Mouse (Mus musculus): ENCODE data around the gene Tmem176b.
"Not testable (repeated sequence)": the region's sequence is repeated elsewhere in the genome, so short reads cannot be mapped to it uniquely, and the experiment has no call there.

Gene Tmem176b

DNA sequence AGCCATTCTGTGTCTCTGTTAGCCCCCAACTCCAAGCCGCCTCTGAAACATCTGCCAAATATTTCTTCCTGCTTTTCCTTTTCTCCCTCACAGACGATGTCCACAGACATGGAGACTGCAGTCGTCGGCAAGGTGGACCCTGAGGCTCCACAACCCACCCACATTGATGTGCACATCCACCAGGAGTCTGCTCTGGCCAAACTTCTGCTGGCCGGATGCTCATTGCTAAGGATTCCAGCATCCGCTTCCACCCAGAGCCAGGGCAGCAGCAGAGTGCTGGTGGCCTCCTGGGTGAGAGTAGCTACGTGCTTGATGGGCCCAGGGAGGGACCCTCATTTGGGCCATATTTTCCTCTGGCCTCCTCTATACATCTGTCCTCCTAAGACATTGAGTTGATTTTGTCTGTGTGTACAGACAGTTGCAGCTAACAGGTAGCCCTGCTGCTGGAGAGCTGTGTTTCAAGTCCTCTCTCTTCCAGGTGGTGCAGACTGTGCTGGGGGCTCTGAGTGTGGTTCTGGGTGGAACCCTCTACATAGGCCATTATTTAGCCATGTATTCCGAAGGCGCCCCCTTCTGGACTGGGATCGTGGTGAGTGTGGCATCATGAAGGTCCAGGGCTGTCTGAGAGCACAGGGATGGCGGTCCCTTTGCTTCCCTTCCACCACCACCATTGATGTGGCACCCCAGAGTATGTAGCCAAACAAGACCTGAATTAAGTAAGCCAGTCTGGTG, 981 bp upstream of the Tmem176b start:
- DNase-seq, result peak in 1 of 2 experiments; percentile 18

DNA sequence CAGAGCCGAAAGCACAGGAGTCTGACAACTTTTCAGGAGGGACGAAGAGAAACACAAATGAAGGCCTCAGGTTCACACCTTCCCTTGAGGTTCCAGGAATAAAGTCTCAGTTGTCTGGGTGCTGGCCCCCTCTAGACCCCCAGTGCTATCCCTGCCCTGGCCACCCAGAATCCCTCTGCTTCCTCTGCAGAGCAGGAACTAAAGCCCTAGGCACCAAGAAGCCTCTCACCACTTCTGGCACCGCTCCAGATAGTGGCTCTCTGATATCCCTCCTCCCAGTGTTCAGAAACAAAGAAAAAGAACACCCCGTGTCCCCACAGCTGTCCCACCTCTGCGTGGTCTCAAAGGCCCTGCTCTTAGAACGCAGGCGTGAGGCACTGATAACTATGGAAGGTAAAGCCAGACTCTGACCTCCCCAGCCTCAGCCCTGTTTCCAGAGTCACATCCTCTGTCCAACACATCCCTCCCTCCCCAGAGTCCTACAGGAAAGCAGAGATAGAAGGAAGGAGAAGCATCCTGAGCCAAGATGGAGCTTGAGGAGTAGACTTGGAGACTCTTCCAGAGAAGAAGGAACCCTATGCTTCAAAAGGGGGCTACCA, 826 bp downstream of the Tmem176b start, which contains the start of gene Tmem176a:
Tmem176a (plus strand) TSS at position 549 of the 599 bp plus-strand sequence.
- peak; percentile 22 to 41 for DNase-seq

DNA sequence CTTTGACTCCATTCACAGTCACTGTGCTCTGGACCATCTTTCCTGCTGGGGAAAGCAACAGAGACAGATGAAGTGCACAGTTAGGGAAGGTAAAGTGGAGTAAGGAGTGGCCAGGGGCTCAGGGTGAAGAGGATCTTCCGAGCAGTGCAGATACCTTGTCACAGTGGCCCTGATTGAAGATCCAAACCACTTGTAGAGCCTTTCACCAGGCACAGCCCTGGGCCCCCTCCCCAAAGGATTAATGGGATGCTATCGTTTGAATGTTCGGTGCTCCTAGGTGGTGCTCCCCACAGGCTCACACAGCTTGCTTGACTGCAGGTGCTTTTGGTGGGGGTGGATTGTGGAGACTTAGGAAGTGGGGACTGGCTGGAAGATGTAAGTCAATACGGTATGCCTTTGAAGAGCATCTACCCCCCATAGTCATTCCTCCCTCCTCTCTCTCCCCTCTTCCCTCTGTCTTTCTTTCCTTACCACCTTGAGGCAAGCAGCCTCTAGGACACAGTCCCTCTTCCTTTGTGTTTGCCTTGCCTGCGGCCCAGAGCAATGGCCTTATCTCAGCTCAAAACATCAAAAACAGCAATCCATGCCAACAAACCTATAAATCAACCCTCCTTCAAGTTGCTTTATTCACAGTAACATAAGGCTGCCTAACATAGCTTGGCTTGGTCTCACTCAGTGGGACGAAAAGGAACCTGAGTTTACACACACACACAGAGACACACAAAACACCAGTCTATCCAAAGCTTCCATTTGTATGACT, 2.8 kb downstream of the Tmem176b start:
- DNase-seq, result no peak

DNA sequence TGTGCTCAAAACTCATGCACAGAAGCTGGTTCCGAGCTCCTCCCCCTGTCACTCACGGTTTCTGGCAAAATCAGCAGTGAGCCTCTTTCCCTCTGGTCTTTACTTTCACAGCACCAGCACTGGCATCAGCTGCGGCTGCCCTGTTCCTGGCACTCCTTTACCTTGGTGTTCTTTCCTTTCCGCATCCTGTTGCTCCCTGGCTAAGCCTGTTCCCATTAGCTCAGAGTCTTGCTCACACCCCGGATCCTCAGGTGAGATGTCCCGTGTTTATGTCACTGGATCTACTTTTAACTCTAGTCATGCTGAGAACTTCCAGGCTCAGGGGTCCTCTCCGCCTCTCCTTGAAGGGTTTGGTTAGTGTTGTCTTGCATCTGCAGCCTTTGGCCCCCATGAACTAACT, 3.8 kb downstream of the Tmem176b start:
- no peak for DNase-seq

DNA sequence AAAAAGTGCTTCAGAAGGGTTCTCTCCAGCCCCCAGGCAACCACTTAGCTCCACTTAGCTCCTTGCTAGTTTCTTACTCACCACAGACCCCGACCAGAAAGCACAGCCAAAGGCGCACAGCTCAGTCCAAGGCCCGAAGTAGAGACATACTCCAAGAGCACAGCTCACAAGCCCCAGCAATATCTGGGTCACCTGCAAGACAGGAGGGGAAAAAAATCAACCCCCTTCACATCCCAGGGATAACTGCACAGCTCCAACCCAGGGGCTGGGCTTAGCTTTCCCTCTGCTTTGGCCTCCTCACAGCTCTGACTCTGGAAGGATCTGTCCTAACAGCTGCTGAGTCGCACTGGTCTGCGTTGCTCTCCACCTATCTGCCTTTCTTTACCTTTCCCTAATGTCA, 5.2 kb downstream of the Tmem176b start:
- no peak for DNase-seq

DNA sequence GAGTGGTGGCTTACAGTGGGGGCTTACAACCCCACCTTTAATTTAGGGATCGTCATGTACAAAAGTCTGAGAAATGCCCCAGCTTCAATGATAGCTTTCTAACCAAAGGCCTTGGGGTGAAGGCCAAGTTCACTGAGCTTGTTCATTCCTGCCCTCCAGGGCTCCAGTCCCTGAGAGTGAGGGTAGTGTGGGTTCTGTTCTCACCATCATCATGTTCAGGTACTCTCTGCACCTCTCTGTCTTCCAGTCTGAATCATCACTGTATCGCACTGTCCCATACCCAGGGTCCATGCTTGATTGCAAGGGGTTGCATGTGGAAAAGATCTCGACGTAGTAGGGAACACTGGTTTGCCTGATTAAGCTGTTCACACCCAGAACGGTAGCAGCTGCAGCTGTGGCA, 6.1 kb downstream of the Tmem176b start:
- no peak for DNase-seq

DNA sequence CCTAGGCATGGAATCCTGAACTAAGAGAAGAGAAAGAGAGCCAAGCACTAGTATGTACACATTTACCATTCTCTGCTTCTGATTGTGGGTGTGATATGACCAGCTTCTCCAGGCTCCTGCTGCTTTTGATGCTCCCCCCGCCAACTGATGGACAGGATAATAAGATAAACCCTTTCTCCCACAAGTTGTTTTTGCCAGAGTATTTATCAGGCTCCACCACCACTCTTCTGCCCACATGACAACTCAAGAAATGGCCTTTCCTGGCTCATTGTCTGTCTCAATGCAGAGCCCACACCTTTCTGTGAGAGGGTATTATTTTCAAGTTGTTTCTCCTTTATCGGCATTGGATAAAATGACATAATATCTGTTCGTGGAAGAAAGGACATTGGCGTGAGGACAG, 7.8 kb downstream of the Tmem176b start:
- DNase-seq, result no peak

DNA sequence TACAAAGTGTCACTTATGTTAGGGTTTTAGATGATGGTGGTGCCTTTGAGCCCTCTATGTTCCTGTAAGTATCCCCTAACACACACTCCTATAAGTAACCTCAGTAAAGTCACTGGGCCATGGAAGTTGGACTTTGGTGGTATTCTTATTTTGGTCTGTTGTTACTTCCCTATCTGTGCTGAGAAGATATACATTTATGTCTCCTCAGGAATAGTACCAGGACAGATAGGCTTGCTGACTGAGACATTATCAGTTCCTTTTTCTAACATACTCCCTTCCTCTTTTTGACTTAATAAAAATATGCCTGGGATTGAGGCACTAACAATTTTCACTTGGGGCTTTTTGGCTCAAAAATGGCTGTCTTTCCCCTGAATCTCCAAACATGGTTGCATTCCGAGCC, 8.9 kb downstream of the Tmem176b start:
- no peak for DNase-seq

DNA sequence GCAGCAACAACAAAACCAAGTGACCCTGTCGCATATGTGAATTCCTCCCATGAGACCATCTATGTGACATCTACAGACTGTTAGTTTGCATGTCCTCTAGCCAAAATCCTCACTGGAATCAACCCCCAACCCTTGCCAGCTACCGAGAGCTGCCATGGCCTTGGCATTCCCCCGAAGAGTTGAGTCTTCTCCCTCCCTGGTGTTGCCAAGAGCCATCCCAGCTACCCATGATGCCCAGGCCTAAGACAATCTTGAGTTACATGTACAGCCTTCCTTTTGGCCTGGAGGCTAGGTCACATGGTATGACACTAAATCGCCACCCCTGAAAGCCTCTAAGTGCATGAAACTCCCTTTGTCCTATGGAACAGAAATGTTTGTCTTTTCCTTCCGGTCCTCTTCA, 10.2 kb downstream of the Tmem176b start:
- no peak for DNase-seq

DNA sequence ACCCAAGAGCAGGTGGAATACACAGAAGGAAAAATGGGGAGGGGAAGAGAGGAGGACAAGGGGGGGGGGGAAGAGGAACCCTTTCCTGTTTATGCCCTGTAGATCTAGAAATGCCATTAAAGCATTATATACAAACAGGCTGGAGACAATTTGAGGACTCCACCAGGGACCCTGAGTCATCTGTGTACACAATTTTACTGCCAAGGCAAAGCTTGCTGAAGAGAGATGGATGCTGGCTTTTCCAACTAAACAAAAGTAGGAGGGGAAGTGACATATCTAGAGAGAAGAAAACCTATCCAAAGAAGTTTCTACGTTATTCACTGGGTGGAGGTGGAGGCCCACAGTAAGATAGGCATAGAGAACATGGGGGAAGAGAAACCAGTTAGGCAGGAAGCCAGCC, 11.1 kb downstream of the Tmem176b start:
- no peak for DNase-seq

DNA sequence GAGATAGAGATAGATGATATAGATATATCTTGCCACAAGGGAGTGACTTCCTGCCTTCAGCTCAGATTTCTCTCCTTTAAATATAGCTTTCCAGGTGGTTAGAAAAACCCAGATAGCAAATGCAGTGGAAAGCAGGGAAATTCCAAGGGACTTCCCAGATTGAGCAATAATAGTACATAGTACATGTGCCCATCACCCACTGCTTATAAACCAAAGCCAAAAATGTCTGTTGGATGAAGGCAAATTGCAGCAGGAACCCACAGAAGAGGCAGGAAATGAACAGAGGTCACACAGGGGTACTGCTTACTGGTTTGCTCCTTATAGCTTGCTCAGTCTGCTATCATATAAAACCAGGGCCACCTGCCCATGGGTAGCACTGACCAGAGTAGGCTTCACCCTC, 11.6 kb downstream of the Tmem176b start:
- DNase-seq, result no peak

DNA sequence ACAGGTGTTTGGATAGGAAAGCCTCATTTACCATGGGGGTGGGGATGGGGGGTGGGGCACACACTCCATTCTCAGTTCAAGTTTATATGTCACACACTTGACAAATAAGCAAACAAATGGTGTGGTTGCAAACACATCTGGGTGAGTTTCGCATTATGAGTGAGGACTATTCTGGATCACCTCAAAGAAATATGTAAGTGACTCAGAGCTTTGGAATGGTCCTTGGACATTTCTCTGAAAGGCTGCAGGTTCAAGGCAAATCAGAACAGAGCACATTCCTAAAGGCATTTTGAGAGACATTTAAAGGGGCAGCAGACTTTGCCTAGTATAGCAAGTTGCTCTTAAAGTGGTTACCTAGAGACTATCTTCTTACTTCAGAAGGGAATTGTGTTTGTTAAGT, 12.3 kb downstream of the Tmem176b start:
- no peak for DNase-seq

DNA sequence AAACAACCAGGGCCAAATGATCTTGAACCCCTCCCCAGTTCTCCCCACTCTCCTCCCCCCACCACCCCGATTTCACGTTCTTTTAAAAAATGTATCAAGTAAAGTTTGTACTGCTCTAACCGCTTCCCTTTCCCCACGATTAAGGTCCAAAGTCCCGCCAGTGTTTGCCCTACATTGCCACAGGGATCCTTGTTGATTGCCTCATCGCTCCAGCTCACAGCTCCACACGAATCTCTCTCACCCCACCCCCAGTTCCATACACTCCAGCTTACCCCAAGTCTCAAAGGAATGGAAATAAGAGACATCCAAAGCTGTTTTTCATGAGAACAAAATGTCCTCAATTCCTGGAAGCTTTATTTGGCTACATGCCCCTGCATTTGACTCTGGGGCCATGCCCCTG, 16.3 kb downstream of the Tmem176b start:
- no peak for DNase-seq

DNA sequence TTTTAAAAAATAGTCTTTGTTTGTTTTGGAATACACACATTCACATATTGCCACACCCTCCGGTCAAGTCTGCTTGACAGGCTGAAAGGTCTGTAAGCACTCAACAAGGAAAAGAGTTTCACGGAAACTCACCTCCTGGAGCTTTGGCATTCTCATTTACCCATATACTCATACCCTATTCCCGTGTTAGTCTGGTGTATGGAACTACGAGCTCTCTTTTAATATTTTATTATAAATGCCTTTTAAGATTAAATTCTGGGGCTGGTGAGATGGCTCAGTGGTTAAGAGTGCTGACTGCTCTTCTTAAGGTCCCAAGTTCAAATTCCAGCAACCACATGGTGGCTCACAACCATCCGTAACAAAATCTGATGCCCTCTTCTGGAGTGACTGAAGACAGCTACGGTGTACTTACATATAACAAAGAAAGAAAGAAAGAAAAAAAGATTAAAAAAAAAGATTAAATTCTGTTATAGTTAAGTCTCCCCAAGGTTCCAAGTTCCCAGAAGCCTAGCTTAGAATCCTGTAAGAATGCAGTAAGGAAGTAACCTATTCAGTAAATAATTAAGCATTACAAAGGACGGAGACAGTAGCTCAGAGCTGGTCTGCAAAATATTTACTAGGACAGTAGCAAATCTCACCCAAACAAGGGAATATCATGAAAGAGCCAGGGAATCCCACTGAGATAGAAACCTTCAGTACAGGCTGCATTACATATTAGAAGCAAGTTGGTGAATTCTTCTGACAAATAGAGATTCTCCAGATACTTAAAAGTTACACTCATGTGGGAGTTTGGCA, 19.1 kb downstream of the Tmem176b start:
- DNase-seq, result not testable (repeated sequence)

DNA sequence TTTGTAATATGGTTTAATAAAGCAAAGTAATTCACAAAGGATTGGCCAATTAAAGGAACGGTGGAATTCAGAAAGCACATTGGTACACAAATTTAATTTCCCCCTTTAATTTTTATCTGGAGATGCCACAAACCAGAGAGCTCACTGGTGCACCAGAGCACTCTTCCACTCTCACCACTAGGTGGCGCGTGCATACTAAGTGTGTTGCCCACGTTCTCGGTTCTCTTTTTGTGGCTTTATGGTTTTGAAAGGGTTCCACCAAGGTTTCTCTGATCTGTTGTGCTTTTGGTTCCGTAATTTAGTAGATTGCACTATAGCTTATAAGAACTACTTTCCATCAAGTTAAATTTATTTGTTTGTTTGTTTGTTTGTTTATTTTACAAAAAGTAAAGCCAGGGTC, 23.5 kb downstream of the Tmem176b start:
- DNase-seq, result peak; percentile 58 to 79

DNA sequence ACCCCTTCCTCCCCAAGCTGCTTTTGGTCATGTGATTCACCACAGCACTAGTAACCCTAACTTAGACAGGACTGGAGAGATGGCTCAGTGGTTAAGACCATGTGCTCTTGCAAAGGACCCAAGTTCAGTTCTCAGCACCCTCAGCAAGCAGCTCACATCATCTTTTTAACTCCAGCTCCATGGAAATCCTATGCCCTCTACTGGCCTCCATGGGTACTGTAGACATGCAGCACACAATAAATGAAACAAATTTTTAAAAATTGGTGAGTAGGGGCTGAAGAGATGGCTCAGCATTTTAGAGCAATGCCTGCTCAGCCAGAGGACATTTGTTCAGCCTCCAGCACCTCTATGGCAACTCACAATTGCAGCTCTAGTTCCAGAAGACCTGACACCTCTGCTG, 26.3 kb downstream of the Tmem176b start:
- no peak for DNase-seq

DNA sequence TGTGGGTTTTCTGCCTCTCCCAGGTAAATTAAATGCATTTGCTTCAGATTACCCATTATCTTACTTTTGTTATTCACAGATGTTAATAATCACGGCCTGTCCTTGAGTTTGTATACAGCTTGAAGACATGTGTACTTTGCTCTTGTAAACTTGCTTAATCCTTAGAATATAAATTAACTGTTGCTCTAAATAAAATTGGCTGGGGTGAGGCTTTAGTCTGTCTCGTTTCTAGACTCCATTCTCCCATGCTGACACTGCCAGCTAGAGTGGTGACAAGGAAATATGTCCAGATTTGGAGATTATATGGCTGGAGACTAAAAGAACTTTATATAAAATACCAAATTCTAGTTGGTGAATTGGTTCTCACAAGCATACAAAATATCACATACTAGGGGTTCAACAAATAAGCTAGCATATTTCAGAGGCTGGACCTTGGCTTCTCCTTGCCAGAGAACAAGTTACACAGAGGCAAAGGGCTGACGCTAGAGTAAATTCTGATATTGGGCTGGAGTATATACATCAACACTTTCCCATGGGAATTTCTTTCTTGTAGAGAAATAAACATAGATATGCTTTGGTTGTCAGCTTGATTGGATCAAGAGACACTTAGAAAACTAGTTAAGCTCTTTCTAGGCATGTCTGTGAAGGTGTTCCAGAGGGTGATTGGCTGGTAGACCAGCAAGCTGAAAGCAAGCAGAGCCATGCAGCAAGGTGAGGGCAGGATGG, 31.6 kb downstream of the Tmem176b start:
- DNase-seq, result no peak

DNA sequence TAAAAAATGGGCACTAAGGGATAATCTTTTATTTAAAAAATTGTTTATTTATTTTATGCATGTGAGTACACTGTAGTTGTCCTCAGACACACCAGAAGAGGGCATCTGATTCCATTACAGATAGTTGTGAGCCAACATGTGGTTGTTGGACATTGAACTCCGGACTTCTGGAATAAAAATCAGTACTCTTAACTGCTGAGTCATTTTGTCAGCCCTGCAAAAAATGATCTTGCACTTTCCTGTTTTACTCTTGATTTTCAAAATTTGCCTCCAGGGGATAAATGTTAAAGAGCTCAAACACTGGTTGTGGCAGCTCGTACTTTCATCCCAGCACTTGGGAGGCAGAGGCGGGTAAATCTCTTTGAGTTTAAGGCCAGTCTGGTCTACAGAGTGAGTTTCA, 34.5 kb downstream of the Tmem176b start:
- DNase-seq, result no peak

DNA sequence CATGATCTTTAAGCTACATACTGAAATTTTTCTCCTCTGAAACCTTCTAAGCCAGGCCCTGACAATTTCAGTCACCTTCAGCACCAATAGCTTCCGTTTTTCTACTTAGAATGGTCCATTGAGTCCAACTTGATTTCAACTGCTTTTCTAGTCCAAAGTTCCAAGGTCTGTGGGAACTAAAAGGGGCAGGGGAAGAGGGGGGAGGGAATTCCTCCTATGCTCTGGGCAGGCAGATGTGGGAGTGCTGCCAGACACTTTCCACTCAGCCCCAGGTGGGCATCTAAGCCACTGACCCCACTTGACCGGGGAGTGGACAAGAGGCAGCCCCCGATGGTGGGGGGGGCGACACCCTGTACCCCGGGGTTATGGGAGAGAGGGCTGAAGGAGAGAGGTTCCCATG, 37.0 kb downstream of the Tmem176b start:
- DNase-seq, result no peak

DNA sequence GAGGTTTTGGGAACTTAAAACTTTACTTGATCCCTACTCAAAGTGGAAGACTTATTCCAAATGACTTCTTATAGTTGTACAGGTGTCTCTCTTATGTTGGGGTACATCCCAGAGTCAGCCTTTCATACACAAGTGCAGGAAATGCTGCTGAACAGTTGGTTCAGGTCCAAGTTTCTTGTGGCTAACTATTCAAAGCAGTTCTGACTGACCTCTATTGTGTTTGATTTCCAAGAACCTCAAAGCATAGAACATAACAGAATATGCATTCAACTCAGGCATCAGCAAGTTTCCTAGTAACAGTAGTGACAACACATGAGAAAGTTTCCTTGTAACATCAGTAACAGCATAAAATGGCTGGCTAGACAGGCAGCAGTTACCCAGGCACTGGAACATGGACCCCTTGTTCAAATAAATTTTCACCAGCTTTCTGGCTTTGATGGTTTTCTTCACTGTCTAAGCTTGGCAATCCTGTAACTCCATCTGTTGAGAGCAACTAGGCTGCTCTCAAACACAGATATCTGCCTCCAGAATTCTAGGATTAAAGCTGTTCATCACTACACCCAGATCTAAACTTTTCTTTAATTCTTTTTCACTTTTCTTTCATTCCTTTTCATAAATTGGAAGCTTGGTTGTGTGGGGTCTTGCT, 37.8 kb downstream of the Tmem176b start:
- no peak for DNase-seq

DNA sequence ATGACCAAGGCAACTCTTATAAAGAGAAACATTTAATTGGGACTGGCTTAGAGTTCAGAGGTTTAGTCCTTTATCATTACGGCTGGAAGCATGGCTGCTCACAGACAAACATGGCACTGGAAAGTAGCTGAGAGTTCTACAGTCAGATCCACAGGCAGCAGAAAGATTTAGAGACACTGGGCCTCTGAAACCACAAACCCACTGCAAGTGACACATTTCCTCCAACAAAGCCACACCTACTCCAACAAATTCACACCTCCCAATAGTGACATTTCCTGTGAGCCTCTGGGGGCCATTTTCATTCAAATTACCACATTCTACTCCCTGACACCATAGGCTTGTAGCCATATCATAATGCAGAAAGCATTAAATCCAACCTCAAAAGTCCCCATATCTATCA, 39.4 kb downstream of the Tmem176b start:
- DNase-seq, result no peak

DNA sequence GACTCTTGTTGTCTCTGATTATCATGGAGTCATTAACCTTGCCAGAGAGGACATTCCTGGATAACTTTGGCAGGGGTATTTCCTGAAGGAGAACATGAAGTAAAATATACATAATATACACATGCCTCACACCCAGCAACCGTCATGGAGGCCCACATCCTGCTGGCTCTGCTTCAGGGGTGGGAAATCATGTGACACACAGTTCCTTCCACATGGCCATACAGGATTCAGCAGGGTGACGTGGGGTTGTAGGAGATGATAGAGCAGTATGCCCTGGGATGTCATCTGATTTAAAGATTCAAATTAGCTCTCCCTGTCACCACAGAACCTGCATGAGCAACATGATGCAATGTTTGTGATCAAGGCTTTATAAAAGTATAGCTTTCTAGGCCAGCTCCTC, 53.4 kb downstream of the Tmem176b start:
- DNase-seq, result no peak
